Mouse (Mus musculus) forebrain, embryonic 10.5 days (tissue): ENCODE data around the gene Gpx3. TPM values are rescaled to one million over a fixed set of nuclear protein-coding genes. Genes with fewer than 3 reads are reported as not detected.
"Not testable (repeated sequence)": the region's sequence is repeated elsewhere in the genome, so short reads cannot be mapped to it uniquely, and the experiment has no call there.

Experiments used
- DNase-seq: peaks from one replicate; pipeline ENCODE4 v3.0.0-alpha.2; 2017; ENCODE audit warnings: low spot score; ENCODE audit errors: extremely low spot score
- H3K27ac ChIP-seq: fragments of 300-500 bp; sonication (generic); 2 replicates; pipeline ENCODE4 v1.5.1; 2016; ENCODE audit warnings: mild to moderate bottlenecking
- H3K27me3 ChIP-seq: fragments of 300-500 bp; sonication (generic); 2 replicates; pipeline ENCODE4 v1.6.1; 2016; ENCODE audit warnings: mild to moderate bottlenecking; ENCODE audit not compliant: poor library complexity, severe bottlenecking
- H3K36me3 ChIP-seq: fragments of 300-500 bp; sonication (generic); replicated peaks from 2 replicates; pipeline ENCODE4 v1.6.1; 2016; ENCODE audit warnings: mild to moderate bottlenecking, moderate library complexity
- H3K4me1 ChIP-seq: fragments of 300-500 bp; sonication (generic); 2 replicates; pipeline ENCODE4 v1.6.1; 2016
- H3K4me3 ChIP-seq: fragments of 300-500 bp; sonication (generic); 2 replicates; pipeline ENCODE4 v1.5.1; 2016; ENCODE audit warnings: mild to moderate bottlenecking, moderate library complexity
- H3K9me3 ChIP-seq: fragments of 300-500 bp; sonication (generic); 2 replicates; pipeline ENCODE4 v1.6.1; 2016; ENCODE audit warnings: mild to moderate bottlenecking, moderate library complexity
- WGBS: fragments of 180-500 bp; shearing (Covaris S2); methylation state at CpG from one replicate; pipeline ENCODE4 v1.1.7; 2016; 5-methylcytosine and 5-hydroxymethylcytosine counted together
- polyA plus RNA-seq: library from polyadenylated mRNA; unstranded; fragments of >200 nt; fragmentation: Nextera tagmentation; extraction: Ambion mirVana; gene quantifications from 2 replicates; pipeline ENCODE4 v1.2.1, GENCODE M21; 2016

Gene Gpx3
- polyA plus RNA-seq, 1 experiment from 2014 or later, result 59.5 TPM

DNA sequence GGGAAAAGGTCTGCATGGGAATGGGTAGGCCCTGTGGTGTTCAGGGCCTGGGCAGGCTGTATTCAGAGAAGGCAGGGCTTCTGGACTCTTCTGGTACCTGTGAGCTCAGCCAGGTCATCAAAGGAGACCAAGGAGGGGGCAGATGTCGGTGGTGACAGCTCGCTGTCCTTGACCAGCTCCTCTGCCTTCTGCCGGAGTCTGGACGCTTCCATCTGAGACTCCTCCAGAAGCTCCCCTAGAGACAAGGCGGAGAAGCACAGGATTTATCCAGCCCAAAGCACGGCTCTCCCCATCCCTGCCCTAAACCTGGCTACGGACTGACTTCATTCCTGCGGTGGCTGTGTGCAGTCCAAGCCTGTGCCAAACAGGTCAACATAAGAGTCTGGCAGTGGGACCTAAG lies 37.2 kb downstream of the Gpx3 start:
- Histone ChIP-seq H3K36me3 (peaks cover 10% of the 10 kb centered on the region), H3K27ac (no peak overlapping the region), H3K27me3 (no peaks in the 10 kb centered on the region), H3K4me3 (no peak overlapping the region), H3K9me3 (no peaks in the 10 kb centered on the region), H3K4me1 (peaks cover 22% of the 10 kb centered on the region)
- 89% methylated on average over 8 of the region's 8 CpGs for WGBS
- DNase-seq, result no peak

DNA sequence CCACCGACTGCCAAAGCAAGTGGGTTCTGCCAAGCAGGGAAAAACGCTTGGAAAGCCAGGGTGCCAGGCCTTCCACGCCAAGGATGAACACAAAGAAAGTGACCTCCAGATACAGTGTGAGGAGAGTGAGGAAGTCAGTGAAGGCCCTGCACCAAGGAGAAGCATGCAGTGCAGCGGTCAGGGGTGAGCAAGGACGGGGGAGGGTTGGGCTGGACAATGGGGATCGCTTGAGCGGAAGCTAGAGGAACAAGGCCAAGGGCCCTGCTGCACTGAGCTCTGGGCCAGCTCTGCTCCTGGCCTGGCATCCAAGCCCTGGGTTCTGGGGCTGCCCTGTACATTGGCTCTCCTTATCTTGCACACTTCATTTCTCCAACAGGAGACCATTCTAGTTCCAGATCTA lies 37.8 kb downstream of the Gpx3 start:
- no peak for DNase-seq
- 0 out of 2 replicates have a peak overlapping the region, but pooled peaks have one; percentile 51 for H3K27ac ChIP-seq

DNA sequence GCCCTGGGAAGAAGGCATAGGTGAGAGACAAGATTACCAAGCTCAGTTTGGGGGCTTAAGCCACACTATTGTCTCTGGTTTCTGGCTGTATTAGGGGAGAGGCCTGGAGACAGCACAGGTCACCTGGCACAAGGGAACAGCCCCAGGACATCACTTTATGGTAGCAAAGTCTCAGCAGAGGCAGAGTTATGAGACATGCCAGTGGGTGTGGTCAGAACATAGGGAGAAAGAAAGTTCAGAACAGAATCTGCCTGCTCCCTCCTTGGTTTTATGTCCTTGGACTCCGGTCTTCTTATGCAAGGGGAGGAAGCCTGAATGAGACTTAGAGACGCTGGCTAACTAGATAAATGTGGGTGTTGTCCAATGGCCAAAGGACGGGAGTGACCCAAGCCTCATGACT lies 42.4 kb downstream of the Gpx3 start:
- DNase-seq, result no peak
- Histone ChIP-seq H3K36me3 (no peaks in the 10 kb centered on the region), H3K4me3 (no peak overlapping the region), H3K4me1 (peaks cover 13% of the 10 kb centered on the region), H3K9me3 (no peaks in the 10 kb centered on the region), H3K27me3 (no peaks in the 10 kb centered on the region), H3K27ac (no peak overlapping the region)
- 82% methylated on average over 3 of the region's 3 CpGs for WGBS

More for the DNA sequence above, 37.8 kb downstream of the Gpx3 start:
- Histone ChIP-seq H3K4me3 (no peak overlapping the region), H3K36me3 (peaks cover 10% of the 10 kb centered on the region), H3K4me1 (peaks cover 22% of the 10 kb centered on the region), H3K27me3 (no peaks in the 10 kb centered on the region), H3K9me3 (no peaks in the 10 kb centered on the region)
- WGBS, result 81% methylated on average over 7 of the region's 7 CpGs

- no peak overlapping the region for H3K4me3 ChIP-seq
- WGBS, result 74% methylated on average over 1 of the region's 1 CpGs
- no peaks in the 10 kb centered on the region for H3K36me3 ChIP-seq
- H3K27me3 ChIP-seq, result no peaks in the 10 kb centered on the region
- no peaks in the 10 kb centered on the region for H3K9me3 ChIP-seq
- H3K4me1 ChIP-seq, result peaks cover 19% of the 10 kb centered on the region
- H3K27ac ChIP-seq, result no peak overlapping the region
- no peak for DNase-seq
These were observed 47.5 kb downstream of the Gpx3 start for GRCm38 (mm10) chr11:54949717-54950116.

GRCm38 (mm10) chr11:54950684-54951083 lies 48.4 kb downstream of the Gpx3 start:
- Histone ChIP-seq H3K9me3 (no peaks in the 10 kb centered on the region), H3K4me3 (no peak overlapping the region), H3K4me1 (peaks cover 25% of the 10 kb centered on the region), H3K27ac (no peak overlapping the region), H3K36me3 (no peaks in the 10 kb centered on the region), H3K27me3 (no peaks in the 10 kb centered on the region)
- 81% methylated on average over 6 of the region's 6 CpGs for WGBS
- no peak for DNase-seq

DNA sequence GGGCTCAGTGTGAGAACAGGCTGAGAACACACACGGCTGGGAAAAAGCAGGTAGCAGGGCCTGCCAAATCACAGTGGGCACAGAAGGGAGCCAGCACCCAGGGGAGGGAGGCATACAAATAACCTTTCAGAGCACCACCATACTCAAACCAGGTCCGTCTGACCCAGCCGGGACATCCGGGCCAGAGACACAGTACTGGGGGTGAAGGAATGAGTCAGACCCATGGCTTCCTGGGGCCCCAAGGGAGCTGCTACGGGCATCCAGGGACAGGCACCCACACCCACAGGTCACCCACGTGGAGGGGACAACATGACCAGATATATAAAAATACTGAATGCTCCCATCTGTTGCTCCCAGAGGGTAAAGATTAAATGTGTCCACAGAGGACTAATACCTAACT lies 50.4 kb downstream of the Gpx3 start:
- Histone ChIP-seq H3K9me3 (no peaks in the 10 kb centered on the region), H3K4me3 (no peak overlapping the region), H3K4me1 (peaks cover 32% of the 10 kb centered on the region), H3K27ac (no peak overlapping the region), H3K36me3 (no peaks in the 10 kb centered on the region), H3K27me3 (no peaks in the 10 kb centered on the region)
- no peak for DNase-seq
- 81% methylated on average over 6 of the region's 6 CpGs for WGBS

DNA sequence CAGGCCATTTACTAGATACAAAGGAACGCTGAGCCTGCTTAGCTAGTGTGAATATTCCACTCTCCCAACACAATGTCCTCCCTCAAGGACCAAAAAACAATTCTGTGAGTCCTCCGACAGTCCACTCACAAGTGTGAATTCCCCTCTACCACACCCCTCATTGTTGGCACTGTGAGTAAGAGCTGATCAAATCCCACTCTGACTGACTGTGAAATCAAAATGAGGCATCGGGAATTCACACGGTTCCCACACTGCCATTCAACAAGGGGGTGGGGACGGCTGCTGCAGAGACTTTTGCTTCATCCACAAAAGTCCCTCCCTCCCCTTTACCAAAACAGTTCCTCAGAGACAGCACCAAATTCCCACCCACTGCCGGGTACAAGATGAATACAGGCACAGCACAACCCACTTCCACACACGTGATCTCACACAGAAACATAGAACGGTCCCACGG lies 51.8 kb downstream of the Gpx3 start:
- H3K36me3 ChIP-seq, result no peaks in the 10 kb centered on the region
- no peaks in the 10 kb centered on the region for H3K27me3 ChIP-seq
- no peaks in the 10 kb centered on the region for H3K9me3 ChIP-seq
- H3K4me3 ChIP-seq, result no peak overlapping the region
- H3K27ac ChIP-seq, result peak overlapping the region; percentile 56
- no peak for DNase-seq
- H3K4me1 ChIP-seq, result peaks cover 32% of the 10 kb centered on the region
- WGBS, result 41% methylated on average over 9 of the region's 9 CpGs

DNA sequence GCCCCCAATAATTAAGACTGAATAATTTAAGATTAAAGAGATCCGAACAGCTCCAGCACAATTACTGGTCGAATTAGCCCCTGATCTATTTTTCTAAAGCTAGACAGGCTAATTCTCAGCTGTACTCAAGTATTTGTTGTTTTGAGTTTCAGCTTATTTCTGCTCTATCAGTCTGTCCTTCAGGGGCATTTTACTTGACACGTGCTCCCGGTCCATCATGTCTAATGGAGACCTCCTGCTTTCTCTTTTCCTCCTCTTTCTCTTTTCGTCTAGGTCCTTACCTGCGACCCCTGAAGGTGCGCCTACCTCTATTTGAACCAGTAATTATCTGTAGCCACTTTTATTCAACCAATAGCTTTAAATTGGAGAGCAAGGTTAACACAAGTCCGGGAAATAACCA lies 52.5 kb downstream of the Gpx3 start:
- 85% methylated on average over 8 of the region's 8 CpGs for WGBS
- no peaks in the 10 kb centered on the region for H3K9me3 ChIP-seq
- H3K4me3 ChIP-seq, result no peak overlapping the region
- H3K36me3 ChIP-seq, result no peaks in the 10 kb centered on the region
- DNase-seq, result no peak
- no peak overlapping the region for H3K27ac ChIP-seq
- H3K27me3 ChIP-seq, result no peaks in the 10 kb centered on the region
- peaks cover 32% of the 10 kb centered on the region for H3K4me1 ChIP-seq

DNA sequence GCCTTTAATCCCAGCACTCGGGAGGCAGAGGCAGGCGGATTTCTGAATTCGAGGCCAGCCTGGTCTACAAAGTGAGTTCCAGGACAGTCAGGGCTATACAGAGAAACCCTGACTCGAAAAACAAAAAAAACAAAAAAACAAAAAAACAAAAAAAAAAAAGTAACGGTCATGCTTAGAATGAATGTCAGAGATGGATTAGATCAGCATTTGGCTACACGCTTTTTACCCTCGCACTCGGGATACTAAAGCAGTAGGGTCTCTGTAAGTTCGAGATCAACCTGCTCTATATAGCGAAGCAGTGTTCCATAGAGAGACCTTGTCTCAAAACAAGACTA lies 53.1 kb downstream of the Gpx3 start:
- not testable (repeated sequence) for H3K9me3 ChIP-seq, H3K27me3 ChIP-seq, H3K36me3 ChIP-seq, DNase-seq
- Histone ChIP-seq H3K4me3 (peak overlapping the region; percentile 93), H3K27ac (peak overlapping the region; percentile 94), H3K4me1 (peaks cover 32% of the 10 kb centered on the region)
- 50% methylated on average over 10 of the region's 10 CpGs for WGBS

GRCm38 (mm10) chr11:54955735-54956480 lies 53.7 kb downstream of the Gpx3 start:
- under 1% methylated on average over 59 of the region's 59 CpGs for WGBS

DNA sequence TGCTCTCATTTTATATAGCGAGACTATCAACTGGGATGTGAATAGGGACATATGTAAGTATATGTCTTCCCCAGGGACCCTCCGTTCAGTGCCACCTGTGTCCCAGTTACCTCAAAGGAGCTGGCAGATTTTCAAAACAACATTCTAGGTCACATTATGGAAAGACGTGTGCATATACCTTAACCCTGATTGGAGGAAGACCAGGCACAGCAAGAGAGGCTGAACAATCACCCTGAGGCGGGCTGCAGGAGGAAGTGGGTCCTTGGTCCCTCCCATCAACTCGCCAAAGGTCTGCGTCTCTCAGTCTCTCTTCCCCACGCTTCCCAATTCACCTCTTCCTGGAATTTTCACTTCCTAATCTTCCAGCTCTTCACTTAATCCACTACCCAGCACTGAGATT lies 54.7 kb downstream of the Gpx3 start:
- no peaks in the 10 kb centered on the region for H3K9me3 ChIP-seq
- H3K27ac ChIP-seq, result no peak overlapping the region
- no peak for DNase-seq
- no peak overlapping the region for H3K4me3 ChIP-seq
- WGBS, result 63% methylated on average over 7 of the region's 7 CpGs
- H3K4me1 ChIP-seq, result peaks cover 40% of the 10 kb centered on the region
- no peaks in the 10 kb centered on the region for H3K36me3 ChIP-seq
- H3K27me3 ChIP-seq, result no peaks in the 10 kb centered on the region

More at GRCm38 (mm10) chr11:54955735-54956480, 53.7 kb downstream of the Gpx3 start:
- Histone ChIP-seq H3K4me1 (peaks cover 32% of the 10 kb centered on the region), H3K27ac (peak overlapping the region; percentile 94), H3K9me3 (no peaks in the 10 kb centered on the region), H3K27me3 (no peaks in the 10 kb centered on the region), H3K36me3 (no peaks in the 10 kb centered on the region), H3K4me3 (peak overlapping the region; percentile 93)
- DNase-seq, result peak; percentile 97

DNA sequence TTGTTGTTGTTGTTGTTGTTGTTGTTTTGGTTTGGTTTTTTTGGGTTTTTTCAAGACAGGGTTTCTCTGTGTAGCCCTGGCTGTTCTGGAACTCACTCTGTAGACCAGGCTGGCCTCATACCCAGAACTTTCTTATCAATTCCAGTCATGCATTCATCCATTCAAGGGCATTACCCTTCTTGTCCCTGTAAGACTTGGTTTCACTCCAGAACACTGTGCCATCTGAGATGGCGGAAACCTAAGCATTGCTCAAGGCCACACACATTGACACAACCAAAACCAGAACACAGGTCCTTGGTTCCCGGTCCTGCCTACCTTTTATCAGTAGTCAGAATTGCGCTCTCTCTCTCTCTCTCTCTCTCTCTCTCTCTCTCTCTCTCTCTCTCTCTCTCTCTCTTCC lies 55.5 kb downstream of the Gpx3 start:
- H3K27me3 ChIP-seq, H3K9me3 ChIP-seq, H3K4me3 ChIP-seq, DNase-seq, H3K27ac ChIP-seq, H3K36me3 ChIP-seq: not testable (repeated sequence)
- peaks cover 41% of the 10 kb centered on the region for H3K4me1 ChIP-seq
- 97% methylated on average over 3 of the region's 3 CpGs for WGBS

DNA sequence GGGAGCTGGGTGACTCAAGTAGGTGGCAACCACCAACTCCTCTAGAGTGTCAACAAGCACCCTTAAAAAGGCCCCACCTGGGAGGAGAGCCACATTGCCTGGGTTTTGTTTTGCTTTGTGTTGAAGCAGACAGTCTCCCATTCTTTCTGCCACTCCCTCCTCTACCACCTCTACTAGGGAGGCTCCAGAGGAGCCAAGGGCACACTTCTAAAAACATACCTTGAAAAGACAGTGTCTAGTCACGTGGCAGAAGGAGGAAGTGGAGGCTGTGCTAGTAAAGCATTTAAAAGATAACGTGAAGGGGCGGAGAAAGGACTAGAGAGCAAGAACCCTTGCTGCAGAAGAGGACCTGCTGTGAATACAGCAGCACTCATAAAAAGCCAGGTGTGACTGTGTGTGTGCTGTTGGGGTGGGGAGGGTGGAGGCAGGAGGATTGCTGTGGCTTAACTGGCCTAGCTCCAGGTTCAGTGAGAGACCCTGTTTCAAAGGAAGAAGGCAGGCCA lies 56.4 kb downstream of the Gpx3 start:
- no peak for DNase-seq
- 62% methylated on average over 3 of the region's 3 CpGs for WGBS
- H3K27ac ChIP-seq, result no peak overlapping the region
- H3K4me1 ChIP-seq, result peaks cover 40% of the 10 kb centered on the region
- H3K36me3 ChIP-seq, result no peaks in the 10 kb centered on the region
- H3K4me3 ChIP-seq, result no peak overlapping the region
- H3K9me3 ChIP-seq, result no peaks in the 10 kb centered on the region
- no peaks in the 10 kb centered on the region for H3K27me3 ChIP-seq
